Mouse (Mus musculus): ENCODE results near the gene Stat4. TPM values are rescaled to one million over a fixed set of nuclear protein-coding genes. Genes with fewer than 3 reads are reported as not detected.

Stat4 gene
- polyA plus RNA-seq, 1 experiment from 2014 or later: 1.5 TPM

DNA sequence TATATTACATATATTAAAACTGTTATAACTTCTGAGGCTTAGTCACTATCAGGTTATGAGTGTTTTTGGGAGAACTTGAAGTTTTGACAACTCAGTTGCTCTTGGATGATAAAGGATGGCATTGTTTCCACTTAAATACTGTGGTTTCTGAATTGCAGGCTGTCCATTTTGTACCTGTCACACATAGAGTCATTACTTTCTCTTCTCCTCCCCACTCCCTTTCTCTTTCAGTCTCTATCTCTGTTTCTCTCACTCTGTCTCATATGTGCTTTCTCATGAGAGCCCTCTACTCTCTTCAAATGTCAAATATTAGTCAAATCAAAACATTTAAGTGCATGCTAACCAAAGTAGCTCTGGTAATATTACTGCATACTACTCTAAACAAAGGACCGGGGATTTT is 79.3 kb downstream of the Stat4 start:
- Histone ChIP-seq H3K4me3 (no peak overlapping the region), H3K4me2 (replicated peaks) (no peak overlapping the region), H3K27ac (no peak overlapping the region), H3K9me3 (no peaks in the 10 kb centered on the region), H3K27me3 (no peaks in the 10 kb centered on the region), H3K36me3 (no peaks in the 10 kb centered on the region), H3K4me1 (no peaks in the 10 kb centered on the region), H3K9ac (no peak overlapping the region)
- ATAC-seq (ENCODE audit: insufficient number of reproducible peaks, insufficient read depth, low FRiP score, low TSS enrichment): no peak
- 92% methylated on average over 1 of the region's 1 CpGs for whole genome bisulfite sequencing

- no peak for ATAC-seq (ENCODE audit: insufficient number of reproducible peaks, insufficient read depth, low FRiP score, low TSS enrichment)
- H3K4me3 ChIP-seq: no peak overlapping the region
- H3K4me2 ChIP-seq (replicated peaks): no peak overlapping the region
- H3K27ac ChIP-seq: no peak overlapping the region
- WGBS: 85% methylated on average over 3 of the region's 3 CpGs
- H3K9ac ChIP-seq: no peak overlapping the region
- H3K9me3 ChIP-seq: no peaks in the 10 kb centered on the region
- H3K27me3 ChIP-seq: no peaks in the 10 kb centered on the region
- H3K36me3 ChIP-seq: no peaks in the 10 kb centered on the region
- no peaks in the 10 kb centered on the region for H3K4me1 ChIP-seq
Measured at GRCm38 (mm10) chr1:52066694-52067093, 79.7 kb downstream of the Stat4 start.

GRCm38 (mm10) chr1:52079724-52080367 is 92.9 kb downstream of the Stat4 start:
- no peak overlapping the region for H3K27ac ChIP-seq
- H3K4me3 ChIP-seq: no peak overlapping the region
- H3K36me3 ChIP-seq: no peaks in the 10 kb centered on the region
- H3K9ac ChIP-seq: no peak overlapping the region
- no peaks in the 10 kb centered on the region for H3K27me3 ChIP-seq
- H3K4me1 ChIP-seq: peaks cover 3% of the 10 kb centered on the region; the same call in 1 of the 2 replicates
- H3K9me3 ChIP-seq: no peaks in the 10 kb centered on the region
- WGBS: 8% methylated on average over 10 of the region's 10 CpGs
- H3K4me2 ChIP-seq (replicated peaks): no peak overlapping the region
- no peak for ATAC-seq (ENCODE audit: insufficient number of reproducible peaks, insufficient read depth, low FRiP score, low TSS enrichment)

DNA sequence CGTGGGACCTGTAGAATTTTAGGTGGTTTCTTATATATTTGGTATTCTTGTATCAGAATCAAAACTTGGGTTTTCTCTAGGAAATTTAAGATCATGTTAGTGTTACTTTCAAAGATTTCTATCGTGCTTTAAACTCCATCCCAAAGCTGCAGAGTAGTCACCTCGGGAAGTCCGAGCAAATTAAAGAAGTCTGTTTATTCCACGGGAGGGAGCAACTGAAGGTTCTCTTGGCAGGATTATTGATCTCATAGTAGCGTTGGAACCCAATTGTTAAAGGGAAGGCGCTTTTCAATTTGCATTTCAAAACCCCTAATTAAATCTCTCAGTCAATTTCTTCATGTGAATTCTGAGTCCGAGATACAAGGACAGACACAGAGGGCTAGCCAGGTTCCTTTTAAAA is 93.4 kb downstream of the Stat4 start:
- H3K4me1 ChIP-seq: peaks cover 3% of the 10 kb centered on the region; the same call in 1 of the 2 replicates
- ATAC-seq (ENCODE audit: insufficient number of reproducible peaks, insufficient read depth, low FRiP score, low TSS enrichment): no peak
- H3K36me3 ChIP-seq: no peaks in the 10 kb centered on the region
- H3K9me3 ChIP-seq: no peaks in the 10 kb centered on the region
- H3K4me3 ChIP-seq: no peak overlapping the region
- no peak overlapping the region for H3K27ac ChIP-seq
- H3K9ac ChIP-seq: no peak overlapping the region
- H3K27me3 ChIP-seq: no peaks in the 10 kb centered on the region
- no peak overlapping the region for H3K4me2 ChIP-seq (replicated peaks)
- 16% methylated on average over 8 of the region's 8 CpGs for WGBS

DNA sequence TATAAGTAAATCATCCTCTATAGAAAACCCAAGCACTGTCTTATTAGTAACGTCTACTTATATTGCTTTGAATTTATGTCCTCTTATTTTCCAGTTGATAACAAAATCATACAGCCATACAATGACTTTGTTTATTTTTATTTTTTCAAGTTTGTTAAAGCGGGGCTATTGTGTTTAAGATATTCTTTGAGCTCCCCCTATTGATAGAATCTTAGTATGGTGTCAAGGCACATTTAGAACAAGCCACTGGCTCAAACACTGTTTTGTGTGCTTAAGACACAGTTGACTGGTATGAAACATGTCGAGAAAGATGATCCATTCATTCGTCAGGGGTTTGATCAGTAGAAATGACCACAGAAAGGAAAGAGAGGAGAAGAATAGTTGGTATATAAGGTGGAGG is 99.3 kb downstream of the Stat4 start:
- Histone ChIP-seq H3K4me3 (no peak overlapping the region), H3K4me2 (replicated peaks) (no peak overlapping the region), H3K27ac (no peak overlapping the region), H3K4me1 (no peaks in the 10 kb centered on the region), H3K27me3 (no peaks in the 10 kb centered on the region), H3K9me3 (no peaks in the 10 kb centered on the region), H3K9ac (no peak overlapping the region), H3K36me3 (no peaks in the 10 kb centered on the region)
- ATAC-seq (ENCODE audit: insufficient number of reproducible peaks, insufficient read depth, low FRiP score, low TSS enrichment): no peak
- WGBS: 37% methylated on average over 4 of the region's 4 CpGs

GRCm38 (mm10) chr1:52087128-52087527 is 100.2 kb downstream of the Stat4 start:
- 78% methylated on average over 1 of the region's 1 CpGs for WGBS

GRCm38 (mm10) chr1:52088634-52089033 is 101.7 kb downstream of the Stat4 start:
- Histone ChIP-seq H3K4me2 (replicated peaks) (no peak overlapping the region), H3K36me3 (no peaks in the 10 kb centered on the region), H3K4me1 (no peaks in the 10 kb centered on the region), H3K27me3 (no peaks in the 10 kb centered on the region), H3K27ac (no peak overlapping the region), H3K9me3 (no peaks in the 10 kb centered on the region), H3K4me3 (no peak overlapping the region), H3K9ac (no peak overlapping the region)
- no peak for ATAC-seq (ENCODE audit: insufficient number of reproducible peaks, insufficient read depth, low FRiP score, low TSS enrichment)
- WGBS: 85% methylated on average over 4 of the region's 4 CpGs

More at GRCm38 (mm10) chr1:52087128-52087527, 100.2 kb downstream of the Stat4 start:
- Histone ChIP-seq H3K27me3 (no peaks in the 10 kb centered on the region), H3K9me3 (no peaks in the 10 kb centered on the region), H3K9ac (no peak overlapping the region), H3K4me2 (replicated peaks) (no peak overlapping the region), H3K36me3 (no peaks in the 10 kb centered on the region), H3K4me3 (no peak overlapping the region), H3K4me1 (no peaks in the 10 kb centered on the region), H3K27ac (no peak overlapping the region)
- no peak for ATAC-seq (ENCODE audit: insufficient number of reproducible peaks, insufficient read depth, low FRiP score, low TSS enrichment)

DNA sequence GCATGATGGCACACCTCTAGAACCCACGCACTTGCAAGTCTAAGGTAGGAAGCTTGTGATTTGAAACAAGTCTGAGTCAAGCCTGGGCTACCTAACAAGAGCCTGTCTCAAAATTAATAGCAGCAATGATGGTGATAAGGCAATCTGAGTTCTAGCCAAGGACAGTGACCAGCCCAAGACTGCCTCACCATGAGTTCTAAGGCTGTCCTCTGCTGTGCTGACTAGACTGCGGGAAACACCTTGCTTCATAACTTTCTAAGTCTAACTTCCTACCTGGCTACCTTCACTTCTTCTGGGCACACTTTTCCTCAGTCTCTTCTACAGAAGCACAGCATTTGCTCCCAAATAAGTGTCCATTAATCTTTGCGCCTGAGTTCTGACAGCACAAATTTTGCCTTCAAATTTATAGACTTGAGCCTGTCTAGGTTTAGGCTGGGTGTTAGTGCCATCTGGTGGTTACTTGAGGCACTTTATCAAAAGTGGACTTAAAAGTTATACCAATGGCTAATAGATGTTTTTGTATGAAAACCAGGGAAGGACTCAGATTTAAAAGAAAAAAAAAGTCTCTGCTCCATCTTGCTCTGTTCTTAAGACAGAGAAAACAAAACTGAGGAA is 111.8 kb downstream of the Stat4 start:
- H3K9ac ChIP-seq: no peak overlapping the region
- no peak overlapping the region for H3K4me3 ChIP-seq
- ATAC-seq (ENCODE audit: insufficient number of reproducible peaks, insufficient read depth, low FRiP score, low TSS enrichment): no peak
- H3K36me3 ChIP-seq: no peaks in the 10 kb centered on the region
- H3K27me3 ChIP-seq: no peaks in the 10 kb centered on the region
- no peak overlapping the region for H3K4me2 ChIP-seq (replicated peaks)
- H3K4me1 ChIP-seq: no peaks in the 10 kb centered on the region
- no peak overlapping the region for H3K27ac ChIP-seq
- no peaks in the 10 kb centered on the region for H3K9me3 ChIP-seq
- 72% methylated on average over 3 of the region's 3 CpGs for WGBS

DNA sequence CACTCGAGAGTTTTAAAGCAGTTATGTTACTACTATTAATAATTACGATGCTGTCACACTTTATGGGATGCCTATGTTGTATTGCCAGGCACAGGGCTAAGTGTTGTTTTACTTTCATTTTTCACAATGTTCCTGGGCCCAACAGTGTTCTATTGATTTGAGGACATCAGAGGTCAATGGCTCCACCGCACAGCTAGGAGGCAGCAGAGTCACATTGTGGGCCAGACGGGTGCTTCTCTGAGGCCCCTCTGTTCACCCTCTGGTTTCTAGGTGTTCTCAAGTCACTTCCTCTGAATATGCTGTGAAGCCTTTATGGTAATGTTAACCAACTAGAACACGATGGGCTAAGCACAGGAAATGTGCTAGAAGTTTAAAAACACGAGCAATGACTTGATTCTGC is 113.5 kb downstream of the Stat4 start:
- Histone ChIP-seq H3K4me2 (replicated peaks) (no peak overlapping the region), H3K9me3 (no peaks in the 10 kb centered on the region), H3K9ac (no peak overlapping the region), H3K4me1 (no peaks in the 10 kb centered on the region), H3K4me3 (no peak overlapping the region), H3K36me3 (no peaks in the 10 kb centered on the region), H3K27me3 (no peaks in the 10 kb centered on the region), H3K27ac (no peak overlapping the region)
- 69% methylated on average over 6 of the region's 6 CpGs for WGBS
- ATAC-seq (ENCODE audit: insufficient number of reproducible peaks, insufficient read depth, low FRiP score, low TSS enrichment): no peak

GRCm38 (mm10) chr1:52102795-52103194 is 115.8 kb downstream of the Stat4 start:
- 91% methylated on average over 8 of the region's 8 CpGs for WGBS
- Histone ChIP-seq H3K9me3 (no peaks in the 10 kb centered on the region), H3K27ac (no peak overlapping the region), H3K4me1 (no peaks in the 10 kb centered on the region), H3K9ac (no peak overlapping the region), H3K27me3 (no peaks in the 10 kb centered on the region), H3K36me3 (no peaks in the 10 kb centered on the region), H3K4me3 (no peak overlapping the region), H3K4me2 (replicated peaks) (no peak overlapping the region)
- no peak for ATAC-seq (ENCODE audit: insufficient number of reproducible peaks, insufficient read depth, low FRiP score, low TSS enrichment)

DNA sequence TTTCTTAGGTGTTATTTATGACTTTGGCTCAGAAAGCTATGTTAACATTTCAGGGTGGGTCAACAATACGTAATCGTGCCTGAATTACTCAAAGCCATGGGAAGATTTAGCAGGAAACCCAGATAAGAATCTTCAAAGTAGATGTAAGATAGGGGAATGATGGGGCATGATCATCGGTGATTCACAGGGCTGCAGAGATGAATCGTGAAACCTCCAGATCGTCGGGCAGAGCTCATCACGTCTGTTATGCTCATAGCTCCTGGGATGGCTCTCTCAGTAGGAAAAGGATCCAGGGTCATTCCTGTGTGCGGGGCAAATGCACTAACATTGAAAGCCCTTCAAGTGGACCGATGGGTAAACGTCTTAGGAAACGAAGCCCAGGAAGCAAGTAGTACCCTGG is 120.3 kb downstream of the Stat4 start:
- no peaks in the 10 kb centered on the region for H3K27me3 ChIP-seq
- H3K4me3 ChIP-seq: no peak overlapping the region
- no peak overlapping the region for H3K4me2 ChIP-seq (replicated peaks)
- H3K4me1 ChIP-seq: no peaks in the 10 kb centered on the region
- H3K36me3 ChIP-seq: no peaks in the 10 kb centered on the region
- 84% methylated on average over 11 of the region's 11 CpGs for WGBS
- H3K9me3 ChIP-seq: no peaks in the 10 kb centered on the region
- H3K27ac ChIP-seq: no peak overlapping the region
- no peak overlapping the region for H3K9ac ChIP-seq
- ATAC-seq (ENCODE audit: insufficient number of reproducible peaks, insufficient read depth, low FRiP score, low TSS enrichment): no peak

- 64% methylated on average over 3 of the region's 3 CpGs for WGBS
- H3K27me3 ChIP-seq: no peaks in the 10 kb centered on the region
- no peak for ATAC-seq (ENCODE audit: insufficient number of reproducible peaks, insufficient read depth, low FRiP score, low TSS enrichment)
- no peaks in the 10 kb centered on the region for H3K9me3 ChIP-seq
- H3K36me3 ChIP-seq: no peaks in the 10 kb centered on the region
- no peak overlapping the region for H3K9ac ChIP-seq
- no peak overlapping the region for H3K4me2 ChIP-seq (replicated peaks)
- H3K27ac ChIP-seq: no peak overlapping the region
- H3K4me3 ChIP-seq: no peak overlapping the region
- 0 out of 2 replicates have a peak, but pooled peaks cover 4% of the 10 kb centered on the region for H3K4me1 ChIP-seq
Measured at GRCm38 (mm10) chr1:52111217-52111616, 124.3 kb downstream of the Stat4 start.
